Mouse (Mus musculus) CH12.LX (cell line): ENCODE results near the gene Alad. TPM values are rescaled to one million over a fixed set of nuclear protein-coding genes. Genes with fewer than 3 reads are reported as not detected.

Source experiments
- DNase-seq: peaks from one replicate; pipeline ENCODE4 v3.0.0-alpha.2; 2013; ENCODE audit errors: extremely low read depth
- H3K27ac ChIP-seq: 2 replicates; pipeline ENCODE4 v1.5.1; 2012; ENCODE audit warnings: low read depth, mild to moderate bottlenecking, control low read depth, moderate library complexity; ENCODE audit not compliant: insufficient read depth
- H3K27me3 ChIP-seq: replicated peaks from 2 replicates; pipeline ENCODE3; 2012; ENCODE audit warnings: inconsistent platforms
- H3K36me3 ChIP-seq, 2 experiments: replicated peaks in 1 of 2; 2 replicates each; pipeline versions ENCODE3 to v1.6.1; 2012; ENCODE audit warnings: inconsistent platforms in 1 of 2, low read length in 1 of 2, mild to moderate bottlenecking in 1 of 2, mixed read lengths in 1 of 2, moderate library complexity in 1 of 2; ENCODE audit not compliant: control insufficient read depth in 1 of 2, insufficient read depth in 1 of 2
- H3K4me1 ChIP-seq, 2 experiments: 2 replicates each; pipeline ENCODE4 v1.6.1; 2012; ENCODE audit warnings: inconsistent platforms in 1 of 2, moderate library complexity in 1 of 2; ENCODE audit not compliant: insufficient read depth in 2 of 2, control insufficient read depth in 1 of 2
- H3K4me2 ChIP-seq: 2 replicates; pipeline ENCODE4 v1.6.1; 2012; ENCODE audit warnings: low read depth, mild to moderate bottlenecking, control low read depth; ENCODE audit not compliant: poor library complexity, insufficient read depth, severe bottlenecking
- H3K4me3 ChIP-seq, 3 experiments: fragments of 150-350 bp in 1 of 3; sonication (generic) in 1 of 3; replicated peaks in 1 of 3; 2 replicates each; pipeline versions ENCODE3 to v1.5.1; 2011 to 2012; ENCODE audit warnings: low read depth in 2 of 3, low read length in 2 of 3, mild to moderate bottlenecking in 2 of 3, moderate library complexity in 2 of 3, control low read depth in 1 of 3, improper control_type of control experiment in 1 of 3, inconsistent platforms in 1 of 3, mixed read lengths in 1 of 3; ENCODE audit not compliant: poor library complexity in 1 of 3
- H3K79me2 ChIP-seq: replicated peaks from 2 replicates; pipeline ENCODE4 v1.6.1; 2012; ENCODE audit warnings: mild to moderate bottlenecking, moderate library complexity; ENCODE audit not compliant: control insufficient read depth, poor library complexity, insufficient read depth, severe bottlenecking; ENCODE audit errors: extremely low read depth
- H3K9ac ChIP-seq: 2 replicates; pipeline ENCODE4 v1.6.1; 2012; ENCODE audit warnings: low read depth, mild to moderate bottlenecking, control low read depth, moderate library complexity; ENCODE audit not compliant: insufficient read depth
- H3K9me3 ChIP-seq: replicated peaks from 2 replicates; pipeline ENCODE3; 2012; ENCODE audit warnings: low read length, inconsistent platforms, mixed read lengths
- BHLHE40 ChIP-seq: IDR thresholded peaks from 2 replicates; pipeline ENCODE4 v1.6.1; 2011; ENCODE audit warnings: mild to moderate bottlenecking, low read depth, low read length, improper control_type of control experiment
- CHD2 ChIP-seq: IDR thresholded peaks from 2 replicates; pipeline ENCODE4 v1.6.1; 2011; ENCODE audit warnings: low read length, improper control_type of control experiment
- E2F4 ChIP-seq: IDR thresholded peaks from 2 replicates; pipeline ENCODE4 v1.6.1; 2011; ENCODE audit warnings: low read depth, low read length, improper control_type of control experiment; ENCODE audit not compliant: insufficient replicate concordance
- ELF1 ChIP-seq: IDR thresholded peaks from 2 replicates; pipeline ENCODE4 v1.6.1; 2014; ENCODE audit warnings: low read depth, mild to moderate bottlenecking, inconsistent platforms, low read length, improper control_type of control experiment
- ETS1 ChIP-seq: conservative IDR thresholded peaks from 2 replicates; pipeline ENCODE4 v1.6.1; 2012; ENCODE audit warnings: low read depth, mild to moderate bottlenecking, inconsistent platforms, low read length, improper control_type of control experiment, moderate library complexity
- JUND ChIP-seq: conservative IDR thresholded peaks from 2 replicates; pipeline ENCODE4 v1.6.1; 2011; ENCODE audit warnings: low read depth, low read length, improper control_type of control experiment
- KAT2A ChIP-seq: IDR thresholded peaks from 2 replicates; pipeline ENCODE4 v1.6.1; 2012; ENCODE audit warnings: low read length, improper control_type of control experiment, inconsistent platforms; ENCODE audit not compliant: insufficient replicate concordance
- MAZ ChIP-seq: IDR thresholded peaks from 2 replicates; pipeline ENCODE4 v1.6.1; 2012; ENCODE audit warnings: low read depth, mild to moderate bottlenecking, inconsistent platforms, low read length, improper control_type of control experiment, moderate library complexity
- NRF1 ChIP-seq: IDR thresholded peaks from 2 replicates; pipeline ENCODE4 v1.6.1; 2014; ENCODE audit warnings: low read depth, mild to moderate bottlenecking, inconsistent platforms, low read length, improper control_type of control experiment, moderate library complexity
- POLR2A ChIP-seq: IDR thresholded peaks from 2 replicates; pipeline ENCODE4 v1.6.1; 2011; ENCODE audit warnings: low read depth, mild to moderate bottlenecking, improper control_type of control experiment, low read length
- SIN3A ChIP-seq: IDR thresholded peaks from 2 replicates; pipeline ENCODE4 v1.6.1; 2012; ENCODE audit warnings: low read length, improper control_type of control experiment, inconsistent platforms
- TBP ChIP-seq: conservative IDR thresholded peaks from 2 replicates; pipeline ENCODE4 v1.6.1; 2011; ENCODE audit warnings: low read depth, low read length, improper control_type of control experiment
- TCF12 ChIP-seq: IDR thresholded peaks from 2 replicates; pipeline ENCODE4 v1.6.1; 2014; ENCODE audit warnings: low read depth, mild to moderate bottlenecking, inconsistent platforms, low read length, improper control_type of control experiment
- UBTF ChIP-seq: IDR thresholded peaks from 2 replicates; pipeline ENCODE4 v1.6.1; 2012; ENCODE audit warnings: low read depth, mild to moderate bottlenecking, inconsistent platforms, low read length, improper control_type of control experiment, moderate library complexity
- USF2 ChIP-seq: conservative IDR thresholded peaks from 2 replicates; pipeline ENCODE4 v1.6.1; 2011; ENCODE audit warnings: low read depth, low read length, improper control_type of control experiment
- ZC3H11A ChIP-seq: IDR thresholded peaks from 2 replicates; pipeline ENCODE4 v1.6.1; 2012; ENCODE audit warnings: low read depth, mild to moderate bottlenecking, inconsistent platforms, low read length, improper control_type of control experiment
- ZMIZ1 ChIP-seq: IDR thresholded peaks from 2 replicates; pipeline ENCODE4 v1.6.1; 2012; ENCODE audit warnings: low read depth, mild to moderate bottlenecking, inconsistent platforms, low read length, improper control_type of control experiment
- dilution Hi-C: fragments of 300-500 bp; cut with MboI; formaldehyde crosslinking; loops from 2 replicates; pipeline ENCODE4 v1.14.3; 2020; ENCODE audit warnings: low sequenced_read_pairs; ENCODE audit not compliant: extremely low pct_unique_long_range_greater_than_20kb, extremely low pct_ligation_motif_present
- in situ Hi-C: fragments of 300-500 bp; cut with MboI; formaldehyde crosslinking; loops from 3 replicates; pipeline ENCODE4 v1.14.3; 2019; ENCODE audit warnings: low sequenced_read_pairs, low pct_ligation_motif_present, low pct_unique_long_range_greater_than_20kb, mixed read lengths
- polyA plus RNA-seq: library from polyadenylated mRNA; unstranded; fragments of >175 nt; gene quantifications from 2 replicates; pipeline ENCODE4 v1.2.1, GENCODE M21; 2012; ENCODE audit warnings: low read depth; ENCODE audit not compliant: insufficient read length
- total RNA-seq, 2 experiments: library from RNA; depleted of rRNA; stranded (reverse); fragments of 300-350 nt in 1 of 2; fragments of >200 nt in 1 of 2; gene quantifications; 2 replicates each; pipeline ENCODE4 v1.2.3; 2012 to 2014

Gene Alad
- total and polyA plus RNA-seq, 3 experiments = 35.1 to 79.0 (median 78.2) TPM

GRCm38 (mm10) chr4:62516579-62516978 lies 3.1 kb downstream of the Alad start:
- Histone ChIP-seq H3K27me3 (no peaks in the 10 kb centered on the region), H3K9ac (no peak overlapping the region), H3K9me3 (no peaks in the 10 kb centered on the region), H3K4me3 (no peak overlapping the region), H3K4me1 (peaks cover 9 to 42% of the 10 kb centered on the region in 2 experiments), H3K4me2 (no peak overlapping the region), H3K79me2 (no peaks in the 10 kb centered on the region; the same call in 1 of the 2 replicates), H3K36me3 (peaks cover 25 to 45% of the 10 kb centered on the region in 2 experiments), H3K27ac (no peak overlapping the region)
- dilution Hi-C loops = no loop called here
- TF ChIP-seq BHLHE40 (no peak), SIN3A (no peak), TCF12 (no peak), CHD2 (no peak)
- in situ Hi-C loops = loop anchor here (10.0 kb wide), 1 partner anchor 172 kb away; no protein-coding TSS in a partner anchor
- no peak for DNase-seq

GRCm38 (mm10) chr4:62516079-62516478 lies 3.6 kb downstream of the Alad start:
- Histone ChIP-seq H3K27ac (no peak overlapping the region), H3K27me3 (no peaks in the 10 kb centered on the region), H3K36me3 (peaks cover 30 to 49% of the 10 kb centered on the region in 2 experiments), H3K4me2 (no peak overlapping the region), H3K4me3 (no peak overlapping the region), H3K79me2 (no peaks in the 10 kb centered on the region; the same call in 1 of the 2 replicates), H3K9ac (no peak overlapping the region), H3K9me3 (no peaks in the 10 kb centered on the region), H3K4me1 (peaks cover 9 to 41% of the 10 kb centered on the region in 2 experiments)
- dilution Hi-C loops (no loop called here), in situ Hi-C loops (loop anchor here (10.0 kb wide), 1 partner anchor 171 kb away; no protein-coding TSS in a partner anchor)
- DNase-seq = no peak
- no peak for TF ChIP-seq E2F4
- TF ChIP-seq ZMIZ1 = no peak
- TF ChIP-seq KAT2A = no peak
- no peak for TF ChIP-seq TBP
- no peak for TF ChIP-seq ELF1
- no peak for TF ChIP-seq SIN3A
- no peak for TF ChIP-seq JUND
- TF ChIP-seq POLR2A = no peak
- TF ChIP-seq UBTF = no peak
- TF ChIP-seq ETS1 = no peak
- no peak for TF ChIP-seq USF2
- no peak for TF ChIP-seq NRF1
- no peak for TF ChIP-seq ZC3H11A
- no peak for TF ChIP-seq CHD2
- no peak for TF ChIP-seq MAZ
